Mouse (Mus musculus) left cerebral cortex, postnatal 4 days (tissue): ENCODE measurements around the gene Ntrk3. TPM values are rescaled to one million over a fixed set of nuclear protein-coding genes. Genes with fewer than 3 reads are reported as not detected.

ENCODE experiments used
- DNase-seq: peaks from one replicate; pipeline ENCODE4 v3.0.0-alpha.2; 2022
- intact Hi-C: fragments of 180-260 bp; cut with DNase I; formaldehyde crosslinking; loops from one replicate; pipeline ENCODE4 v1.15.1; 2025
- total RNA-seq, 2 experiments: library from RNA; stranded (reverse); gene quantifications; 2 replicates each; pipeline ENCODE4 v1.2.3; 2021

The Ntrk3 gene
- total RNA-seq, 2 experiments from 2014 or later, result 130 to 143 TPM

DNA sequence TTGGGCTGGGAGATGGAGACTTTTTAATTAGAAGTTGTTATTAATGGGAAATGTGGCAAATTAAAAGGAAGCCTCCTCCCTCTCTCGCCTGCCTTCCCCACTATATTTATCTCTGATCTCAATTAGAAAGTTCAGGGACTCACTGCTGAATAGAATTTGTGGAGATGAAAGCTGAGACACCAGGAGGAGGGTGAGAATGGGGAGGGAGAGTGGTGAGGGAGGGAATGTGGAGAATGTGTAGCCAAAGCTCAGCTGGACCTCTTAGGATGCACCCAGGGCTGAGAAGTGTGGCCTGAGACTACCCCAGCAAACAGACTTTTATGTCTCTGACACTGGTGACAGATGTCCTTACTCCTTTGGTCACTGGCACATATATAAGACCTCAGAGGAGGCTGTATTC, 86.3 kb downstream of the Ntrk3 start:
- no peak for DNase-seq
- intact Hi-C loops, result no loop called here

DNA sequence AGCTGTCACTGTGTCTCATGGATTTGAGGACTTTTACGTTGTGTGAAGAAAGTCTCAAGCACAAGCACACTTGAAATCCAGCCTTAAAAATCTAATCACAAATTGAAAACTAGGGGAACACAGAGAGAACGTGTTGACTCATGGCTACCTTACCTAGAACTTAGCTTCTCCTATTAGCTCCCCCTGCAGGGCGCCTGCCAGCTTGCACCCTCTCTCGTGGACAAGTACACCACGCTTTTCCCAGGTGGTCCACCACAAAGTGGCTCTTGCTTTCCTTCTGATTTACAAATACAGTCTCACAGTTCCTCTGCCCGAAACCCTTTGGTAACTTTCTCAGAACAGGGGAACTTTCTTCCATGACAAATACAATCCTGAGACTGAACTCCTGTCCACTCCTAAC, 94.1 kb downstream of the Ntrk3 start:
- intact Hi-C loops, result no loop called here
- DNase-seq, result peak; percentile 13

DNA sequence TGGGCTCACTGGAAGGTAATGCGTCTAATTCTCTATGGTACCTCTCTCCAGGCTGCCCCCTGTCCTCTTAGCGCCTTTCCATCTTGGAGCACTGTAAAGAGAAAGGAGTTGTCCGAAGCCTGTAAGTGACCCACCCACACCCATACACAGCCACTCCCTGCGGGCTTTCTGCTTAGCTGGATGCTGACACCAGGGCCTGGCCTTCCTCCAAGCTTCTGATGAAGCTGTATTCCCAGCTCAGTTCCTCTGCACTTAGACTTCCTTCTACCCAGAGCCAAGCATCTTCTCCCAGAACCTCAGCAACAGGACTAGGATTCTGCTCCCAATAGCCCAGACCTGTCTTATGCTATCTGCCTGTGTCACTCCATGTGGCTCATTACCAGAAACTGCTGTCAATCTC, 114.1 kb downstream of the Ntrk3 start:
- intact Hi-C loops, result no loop called here
- DNase-seq, result no peak

DNA sequence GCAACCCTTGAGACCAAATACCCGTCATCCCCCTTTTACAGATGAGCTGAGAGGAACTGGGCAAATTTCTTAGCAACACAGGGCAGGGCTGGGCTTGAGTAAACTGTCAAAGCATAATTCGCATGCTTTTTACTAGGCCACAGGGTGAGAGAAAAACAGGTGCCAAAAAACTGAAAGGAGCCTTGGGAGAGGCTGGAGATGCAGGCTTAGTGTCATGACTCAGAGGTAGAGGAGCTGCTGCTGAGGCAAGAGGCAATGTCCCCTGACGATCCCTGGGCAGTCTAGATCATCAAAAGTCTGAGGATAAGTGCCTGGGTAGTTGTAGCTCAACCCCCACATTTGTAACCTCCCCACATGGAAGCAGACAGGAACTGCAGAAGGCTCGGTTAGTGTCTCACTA, 116.7 kb downstream of the Ntrk3 start:
- no peak for DNase-seq
- intact Hi-C loops, result no loop called here

DNA sequence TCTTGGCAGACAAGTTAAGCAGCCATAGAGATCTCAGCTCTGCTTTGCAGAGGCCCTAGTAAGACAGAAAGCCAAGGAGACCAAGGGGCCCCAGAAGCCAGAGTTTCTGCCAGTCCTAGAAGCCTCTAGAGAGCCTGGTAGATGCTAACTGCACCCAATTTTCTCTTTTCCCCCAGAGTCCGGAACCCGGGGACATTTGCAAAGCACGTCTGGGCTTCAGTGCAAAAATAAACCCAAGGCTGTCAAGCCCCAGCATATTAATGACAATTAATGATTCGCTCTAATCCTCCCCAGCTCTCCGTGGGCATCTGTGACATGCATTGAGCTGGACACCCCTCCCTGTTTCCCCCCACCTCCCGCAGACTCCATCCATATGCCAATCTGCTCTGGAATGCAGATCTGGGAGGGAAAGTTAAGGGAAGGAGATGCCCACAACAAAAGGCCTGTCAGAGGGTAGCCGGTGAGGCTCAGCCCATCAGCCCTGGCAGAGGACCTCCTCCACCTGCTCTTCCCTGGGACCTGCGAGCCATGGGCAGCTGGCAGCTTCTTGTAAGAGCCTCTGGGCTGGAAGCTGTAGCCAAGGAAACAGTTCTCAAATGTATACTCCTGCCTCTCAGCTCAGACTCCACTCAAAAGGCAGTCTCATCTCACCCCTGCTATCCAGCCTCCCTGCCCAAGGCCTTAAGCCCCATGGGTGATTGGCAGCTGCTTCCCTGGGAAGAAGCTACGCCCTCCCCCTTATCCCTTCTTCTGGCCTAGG, 117.8 kb downstream of the Ntrk3 start:
- peak; percentile 58 for DNase-seq

DNA sequence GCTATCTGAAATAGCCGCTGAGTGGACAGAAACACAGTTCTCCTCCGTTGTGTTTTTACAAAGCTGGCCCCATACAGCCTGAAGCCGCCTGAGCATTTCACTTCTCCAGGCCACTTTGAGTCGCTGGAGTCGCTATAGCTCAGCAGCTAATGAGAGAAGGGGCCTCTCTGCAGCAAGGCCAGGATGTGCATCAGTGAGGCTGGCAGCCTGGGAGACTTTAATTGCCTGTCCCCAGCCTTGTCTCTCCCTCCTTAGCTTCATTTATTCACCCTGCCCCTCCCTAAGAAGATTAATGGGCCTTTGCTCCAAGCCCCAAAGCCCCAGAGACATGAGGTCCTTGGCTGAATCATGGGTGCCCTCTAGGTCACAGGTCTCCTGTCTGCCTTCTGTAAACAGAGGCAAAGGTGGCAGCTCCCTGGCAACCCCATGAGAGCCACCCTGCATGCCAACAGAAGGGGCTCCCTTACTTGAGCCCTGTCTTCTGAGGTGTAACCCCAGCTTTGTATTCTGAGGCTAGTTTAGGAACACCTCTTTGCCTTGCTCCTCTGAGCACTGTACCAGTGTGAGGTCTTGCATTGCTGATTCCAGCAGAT, 132.2 kb downstream of the Ntrk3 start:
- DNase-seq, result no peak
- intact Hi-C loops, result no loop called here

More for the DNA sequence above, 117.8 kb downstream of the Ntrk3 start:
- intact Hi-C loops, result no loop called here

DNA sequence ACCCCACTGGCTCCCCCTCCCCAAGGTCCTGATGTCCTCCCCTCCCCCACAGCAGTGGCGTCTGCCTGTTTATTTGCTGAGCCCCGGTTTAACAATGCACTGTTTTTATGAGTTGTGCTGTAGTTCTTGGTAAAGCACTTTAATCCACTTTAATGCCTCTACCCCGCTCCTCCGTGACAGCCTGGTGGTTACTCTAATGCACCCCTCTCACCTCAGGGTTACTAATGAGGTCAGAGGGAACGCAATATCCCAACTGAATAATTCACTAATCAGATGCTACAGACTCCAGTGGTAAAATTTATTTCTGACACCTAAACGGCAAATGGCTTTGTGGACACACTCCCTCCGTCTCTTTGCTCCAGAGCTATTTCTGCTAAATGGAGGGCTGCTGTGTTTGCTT, 133.9 kb downstream of the Ntrk3 start:
- no peak for DNase-seq
- intact Hi-C loops, result no loop called here

DNA sequence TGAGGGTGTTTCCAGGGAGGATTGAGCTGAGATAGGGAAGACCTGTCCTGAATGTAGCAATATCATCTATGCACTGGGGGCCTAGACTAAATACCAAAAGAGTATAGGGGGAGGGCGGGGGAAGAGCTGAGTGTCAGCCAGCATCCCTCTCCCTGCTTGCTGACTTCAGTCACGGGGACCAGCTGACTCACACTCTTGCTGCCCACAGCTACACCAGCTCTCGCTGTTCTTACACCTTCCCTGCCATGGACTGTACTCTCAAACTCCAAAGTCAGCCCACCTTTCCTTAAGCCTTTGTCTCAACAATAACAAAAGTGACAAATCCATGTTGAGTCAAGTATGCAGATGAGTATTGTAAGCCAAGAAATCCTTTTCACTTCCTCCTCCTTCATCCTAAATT, 136.0 kb downstream of the Ntrk3 start:
- intact Hi-C loops, result no loop called here

DNA sequence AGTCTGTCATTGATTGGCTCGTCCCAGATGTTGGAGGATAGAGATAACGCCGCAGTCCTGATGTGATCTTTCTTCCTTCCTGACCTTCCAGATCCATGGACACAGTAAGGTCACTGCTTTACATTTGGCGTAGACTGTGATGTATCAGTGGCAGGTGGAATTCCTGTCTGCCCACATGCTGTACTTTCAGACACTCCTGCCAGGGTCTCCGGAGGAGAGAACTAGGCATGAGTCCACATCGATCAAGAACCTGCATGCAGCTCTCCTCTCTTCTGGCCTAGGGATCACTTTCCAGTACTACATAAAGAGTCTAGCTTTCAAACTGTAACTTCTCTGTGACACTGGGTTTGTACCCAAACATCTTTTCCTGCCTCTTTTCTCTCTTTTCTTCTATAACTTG, 136.9 kb downstream of the Ntrk3 start:
- no peak for DNase-seq
- intact Hi-C loops, result no loop called here

More for the DNA sequence above, 136.0 kb downstream of the Ntrk3 start:
- no peak for DNase-seq

DNA sequence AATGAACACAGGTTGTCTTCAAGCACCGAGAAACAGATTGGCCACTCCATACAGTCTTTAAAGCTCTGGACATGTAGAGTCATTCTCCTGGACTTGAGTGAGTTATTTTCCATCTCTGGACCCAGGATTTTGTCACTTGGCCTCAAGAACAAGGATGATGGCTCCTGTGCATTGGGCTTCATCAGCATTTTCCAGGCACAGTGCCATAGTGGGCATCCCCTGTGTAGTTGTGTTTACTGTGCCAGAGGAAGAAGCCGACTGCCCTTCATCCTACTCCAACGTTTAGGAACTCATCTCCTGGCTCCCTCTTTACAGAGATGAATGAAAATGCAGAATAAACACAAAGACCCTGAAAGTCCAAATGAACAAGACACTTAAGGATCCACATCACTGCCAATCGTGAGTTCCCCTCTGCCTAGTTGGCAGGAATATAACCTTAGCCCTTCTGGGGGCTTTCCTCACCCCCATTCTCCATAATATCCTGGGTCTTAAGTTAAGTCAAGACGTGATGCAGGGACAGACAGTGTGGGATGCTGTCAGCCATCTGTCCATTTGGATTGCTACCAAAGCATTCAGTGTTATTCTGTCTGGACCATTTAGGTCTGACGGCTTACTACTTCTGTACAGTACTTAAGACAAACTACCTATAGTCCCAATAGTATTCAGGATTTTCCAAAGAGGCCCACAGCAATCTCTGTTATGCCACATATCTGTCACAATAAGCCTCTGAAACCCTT, 137.7 kb downstream of the Ntrk3 start:
- intact Hi-C loops, result loop anchor here (5.0 kb wide), 1 partner anchor 167 kb away; no protein-coding TSS in a partner anchor
- DNase-seq, result peak; percentile 77

DNA sequence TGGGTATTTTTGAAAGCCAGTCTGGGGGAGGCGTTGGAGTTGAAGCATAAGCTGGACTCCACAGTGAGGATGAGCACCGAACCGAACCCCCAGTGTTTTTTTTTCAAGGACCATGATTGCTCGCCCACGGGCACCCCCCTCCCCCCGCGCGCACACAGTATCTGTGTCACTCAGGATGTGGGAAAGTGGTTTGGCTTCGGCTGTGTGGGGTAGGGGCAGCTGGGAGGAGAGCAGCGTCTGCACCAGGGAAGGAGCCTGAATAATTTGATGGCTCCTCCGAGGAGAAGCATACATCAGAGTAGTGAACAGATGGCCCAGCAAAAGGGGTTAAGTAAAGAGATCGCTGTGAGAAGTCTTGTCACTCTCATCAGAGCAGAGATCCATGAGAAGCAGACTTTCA, 139.7 kb downstream of the Ntrk3 start:
- intact Hi-C loops, result loop anchor here (5.0 kb wide), 1 partner anchor 169 kb away; no protein-coding TSS in a partner anchor
- no peak for DNase-seq

DNA sequence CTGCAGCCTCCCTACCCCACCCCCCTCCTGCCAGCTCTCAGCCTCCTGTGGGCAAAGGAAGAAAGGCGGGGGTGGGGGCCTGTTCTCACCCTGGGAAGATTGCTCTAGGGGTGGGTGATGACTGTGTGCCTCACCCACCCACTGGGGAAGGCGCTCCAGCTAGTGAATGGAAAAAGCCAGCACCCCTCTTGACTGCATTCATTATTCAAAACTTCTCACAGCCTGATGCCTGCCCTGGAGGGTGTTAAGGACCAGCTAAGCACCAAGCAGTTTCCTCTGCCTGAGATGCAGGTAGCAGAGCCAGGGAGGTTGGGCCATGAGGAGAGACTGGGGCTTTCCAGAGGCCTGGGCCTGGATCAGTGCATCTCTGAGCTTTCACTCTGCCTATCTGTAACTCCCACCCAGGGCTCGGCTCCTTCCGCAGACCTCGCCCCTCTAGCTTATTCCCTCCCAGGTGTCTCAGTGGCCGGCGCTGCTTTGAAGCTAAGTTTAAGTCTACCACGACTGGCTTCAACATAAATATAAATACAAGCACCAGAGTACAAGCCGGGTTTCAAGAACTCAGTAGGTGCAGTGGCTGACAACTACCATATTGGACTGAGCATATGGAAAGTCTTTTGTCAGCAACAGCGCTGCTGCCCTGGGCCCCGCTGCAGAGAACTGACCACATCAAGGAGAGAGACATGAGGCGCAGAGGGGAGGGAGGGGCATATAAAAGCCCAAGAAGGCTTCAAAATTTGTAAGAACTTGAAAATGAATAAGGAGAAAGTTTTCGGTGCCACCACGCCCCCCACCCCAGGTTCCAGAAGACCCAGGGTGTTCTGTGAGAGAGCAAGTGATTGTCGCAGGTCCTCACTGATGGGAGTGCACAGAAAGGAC, 140.3 kb downstream of the Ntrk3 start:
- intact Hi-C loops, result loop anchor here (5.0 kb wide), 1 partner anchor 170 kb away; no protein-coding TSS in a partner anchor
- no peak for DNase-seq

DNA sequence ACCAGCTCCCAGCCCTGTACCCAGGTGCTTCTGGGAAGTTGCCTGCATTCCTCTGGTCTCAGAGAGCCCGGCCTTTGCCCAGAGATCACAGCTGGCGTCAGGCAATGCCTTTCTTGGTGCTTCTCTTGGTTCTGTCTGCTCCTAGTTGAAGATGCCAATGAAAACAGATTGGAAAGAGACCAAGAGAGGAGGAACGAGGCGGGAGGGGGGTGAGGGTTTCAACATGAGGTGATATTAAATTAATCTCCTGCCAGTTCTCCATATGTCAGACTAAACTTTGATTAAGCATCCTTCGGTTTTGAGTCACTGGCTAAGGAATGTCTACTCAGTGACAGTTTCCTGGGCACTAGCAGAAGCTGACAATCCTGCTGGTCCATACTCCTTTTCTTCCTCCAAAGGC, 141.3 kb downstream of the Ntrk3 start:
- DNase-seq, result no peak
- intact Hi-C loops, result loop anchor here (5.0 kb wide), 1 partner anchor 171 kb away; no protein-coding TSS in a partner anchor

DNA sequence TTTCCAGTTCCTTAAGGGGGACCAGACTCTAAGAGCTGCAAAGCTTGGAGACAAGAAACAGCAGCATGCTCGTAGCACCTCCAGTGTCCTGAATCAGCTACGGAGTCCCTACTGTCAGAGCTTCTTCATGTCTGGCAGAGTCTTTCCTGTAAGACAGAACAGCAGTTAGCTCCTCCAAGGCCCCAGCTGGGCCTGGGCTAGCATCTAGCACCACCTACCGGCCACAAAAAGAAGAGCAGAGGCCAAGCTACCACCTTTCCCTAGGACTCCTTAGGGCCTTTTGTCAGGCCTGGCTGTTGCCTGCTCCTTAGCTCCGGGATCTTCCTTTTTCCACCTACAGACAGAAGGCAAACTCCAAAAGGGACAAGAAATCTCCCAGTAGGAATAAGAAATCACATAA, 141.9 kb downstream of the Ntrk3 start:
- peak; percentile 66 for DNase-seq
- intact Hi-C loops, result loop anchor here (5.0 kb wide), 1 partner anchor 171 kb away; no protein-coding TSS in a partner anchor

DNA sequence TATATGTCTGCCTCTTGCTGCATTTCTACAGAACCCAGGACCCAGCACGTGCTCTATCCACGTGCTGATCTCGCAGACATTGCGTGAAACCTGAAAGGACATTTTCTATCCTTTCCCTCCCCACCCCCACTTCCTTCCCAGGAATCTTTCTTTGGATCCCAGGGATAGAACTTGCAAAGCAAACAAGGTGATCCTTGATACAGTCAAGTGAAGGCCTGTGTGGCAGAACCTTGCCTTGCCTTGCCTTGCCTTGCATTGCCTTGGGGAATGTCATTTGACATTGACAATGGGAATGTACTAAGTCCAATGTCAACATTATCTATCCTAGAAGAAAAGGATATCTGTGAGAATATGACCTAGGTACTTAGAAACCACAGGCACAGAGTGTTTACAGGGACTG, 144.9 kb downstream of the Ntrk3 start:
- intact Hi-C loops, result no loop called here
- no peak for DNase-seq

DNA sequence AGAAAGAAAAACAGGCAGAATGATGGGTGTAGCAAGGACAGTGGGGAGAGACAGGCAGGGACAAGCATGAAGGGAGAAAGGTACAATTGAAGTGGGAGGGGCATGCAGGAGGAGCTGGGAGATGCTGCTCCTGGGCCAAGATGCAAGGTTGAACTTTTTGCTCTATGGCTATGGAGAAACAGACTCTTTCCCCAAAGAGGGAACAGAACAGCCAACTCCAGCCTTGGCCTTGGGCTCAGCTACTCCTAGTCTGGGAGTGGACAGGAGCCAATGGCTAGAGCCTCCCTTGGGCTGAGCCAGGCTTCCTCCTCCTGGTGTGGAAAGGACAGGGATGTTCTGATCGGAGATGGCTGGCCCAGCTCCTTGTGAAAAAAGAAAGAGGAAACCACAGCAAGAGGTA, 145.6 kb downstream of the Ntrk3 start:
- intact Hi-C loops, result no loop called here
- no peak for DNase-seq

DNA sequence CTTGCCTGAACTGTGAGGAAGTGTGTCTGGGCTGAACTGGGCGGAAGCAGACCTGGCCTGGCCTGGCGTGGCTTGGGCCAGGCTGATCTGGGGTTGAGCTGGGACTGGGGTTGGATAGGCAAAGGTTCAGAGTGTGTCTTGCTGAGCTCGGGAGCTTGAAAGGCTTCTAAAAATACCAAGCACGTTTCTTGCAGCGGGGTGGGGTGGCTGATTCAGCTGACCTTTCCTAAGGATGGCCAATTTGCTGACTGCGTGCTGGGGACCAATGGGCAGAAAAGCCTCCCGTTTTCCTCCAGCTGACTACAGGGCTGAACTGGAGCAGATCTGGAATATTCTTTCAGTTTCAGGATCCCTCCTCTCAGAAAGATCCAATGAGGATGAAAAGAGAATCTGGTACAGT, 148.0 kb downstream of the Ntrk3 start:
- no peak for DNase-seq
- intact Hi-C loops, result no loop called here

DNA sequence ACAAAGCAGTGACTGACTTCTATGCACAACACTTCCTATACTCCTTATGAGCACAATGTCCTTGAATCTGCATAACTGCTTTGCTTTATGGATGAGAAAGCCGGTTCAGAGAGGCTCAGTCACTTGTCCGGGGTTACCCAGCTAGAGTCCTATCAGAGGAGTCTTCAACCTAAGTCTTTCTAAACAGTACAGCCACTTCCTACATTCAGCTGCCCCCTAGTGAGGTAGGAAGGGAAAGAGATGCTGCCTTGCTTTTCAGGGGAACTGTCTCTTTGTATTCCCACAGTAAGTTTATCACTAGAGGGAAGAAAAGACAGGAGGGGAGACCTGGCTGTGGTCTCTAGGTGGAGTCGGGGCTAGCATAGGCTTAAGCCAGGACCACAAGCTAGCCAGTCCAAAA, 151.0 kb downstream of the Ntrk3 start:
- no peak for DNase-seq
- intact Hi-C loops, result no loop called here

DNA sequence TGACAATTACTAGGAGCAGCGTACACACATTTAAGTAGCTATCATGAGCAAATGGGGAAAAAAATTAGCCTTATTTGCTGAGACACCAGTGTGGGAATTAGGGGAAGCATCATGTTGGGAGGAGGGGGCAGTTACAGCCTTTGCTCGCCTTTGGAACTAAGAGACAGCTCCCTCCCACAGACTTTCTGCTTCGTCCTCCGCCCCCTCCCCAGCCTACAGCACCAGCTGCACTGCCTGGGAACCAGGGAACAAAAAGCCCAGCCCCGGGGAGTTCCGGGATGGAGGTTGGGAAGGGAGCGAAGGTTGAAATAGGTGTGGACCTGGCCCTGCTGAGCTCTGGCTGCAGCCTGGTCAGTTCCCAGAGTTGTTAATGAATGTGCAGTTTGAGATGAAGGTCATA, 151.9 kb downstream of the Ntrk3 start:
- no peak for DNase-seq
- intact Hi-C loops, result no loop called here

DNA sequence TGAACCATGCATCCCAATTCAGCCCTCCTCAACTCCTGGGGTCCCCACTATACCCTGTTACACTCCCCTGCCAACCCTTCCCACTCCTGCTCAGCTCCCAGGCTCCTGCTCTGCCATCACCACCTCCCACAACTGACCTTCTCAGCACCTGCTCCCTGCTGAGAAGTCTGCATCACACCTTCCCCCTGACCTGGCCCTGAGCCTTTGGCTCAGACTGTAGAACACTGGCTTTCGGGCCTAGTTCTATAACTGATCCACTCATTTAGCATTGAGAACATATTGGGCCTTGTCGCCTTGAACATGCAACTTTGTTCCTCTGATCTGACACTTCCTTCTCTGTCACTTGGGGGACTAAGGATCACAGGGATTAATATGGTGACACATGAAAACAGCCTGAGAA, 152.9 kb downstream of the Ntrk3 start:
- intact Hi-C loops, result no loop called here

DNA sequence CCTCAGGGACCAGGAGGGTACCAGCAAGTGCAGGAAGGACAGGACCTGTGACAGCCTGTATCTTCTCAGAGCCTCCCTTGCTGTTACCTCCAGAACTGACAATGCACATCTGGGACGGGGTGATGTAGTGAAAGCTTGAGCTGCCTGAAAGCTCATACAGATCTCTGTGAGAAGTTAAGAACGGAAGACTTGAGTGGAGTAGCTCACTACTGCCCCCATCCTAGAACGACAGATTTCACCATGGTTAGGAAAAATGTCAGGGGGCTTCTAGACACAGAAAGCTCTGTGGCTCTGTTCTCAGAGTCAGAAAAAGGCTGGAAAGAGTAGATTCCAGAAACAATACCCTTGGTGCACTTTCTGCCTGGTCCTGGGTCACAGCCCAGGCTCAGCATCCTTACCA, 153.3 kb downstream of the Ntrk3 start:
- intact Hi-C loops, result no loop called here
- DNase-seq, result no peak

More for the DNA sequence above, 152.9 kb downstream of the Ntrk3 start:
- DNase-seq, result no peak
